In genomic region chr4:89368850-89369524, GRCm38 (mm10) we compare ENCODE assay signal across 16 mouse cellular contexts. TPM values are rescaled to one million over a fixed set of nuclear protein-coding genes. Genes with fewer than 3 reads are reported as not detected.
DNase-seq lines count a peak whose midpoint lies in the region; ATAC-seq and TF ChIP-seq lines count a peak whose summit lies in the region.
"Had no signal": no experiment of that assay in that cellular context is flagged by ENCODE, and none has a peak within 500 bp of the region (broad histone marks: within the 10 kb centered on the region; RNA-seq: fewer than 3 reads in every experiment).

No protein-coding gene starts in this region.

- peak; percentile 52 for ATAC-seq in inflammation-experienced regulatory T-cells, adult 6 months

- peaks cover 4% of the 10 kb centered on the region for H3K79me2 ChIP-seq in CH12.LX (replicated peaks; ENCODE audit: control insufficient read depth, extremely low read depth, insufficient read depth, poor library complexity, severe bottlenecking)

- peak; percentile 4 to 10 for DNase-seq in layer of hippocampus, adult 18-20 months (ENCODE audit: low spot score in 2 of 2)
- no peak for DNase-seq in layer of hippocampus, adult 9-10 months (ENCODE audit: low spot score)
- DNase-seq in CH12.LX (ENCODE audit: extremely low read depth), result peak; percentile 95
- DNase-seq in brain, adult 2 months (ENCODE audit: low read depth, low spot score), result peak; percentile 17
- no peak for DNase-seq in urinary bladder, postnatal 4 days (ENCODE audit: low spot score in 2 of 2)
- DNase-seq in spleen, postnatal 4 days (ENCODE audit: low spot score in 2 of 2), result no peak
- DNase-seq: cerebellum, adult 9-11 months; heart, adult 2 months; lung, adult 2 months; lung, postnatal 4 days; retina, postnatal 1 day had no signal

- H3K4me3 ChIP-seq in CH12.LX (replicated peaks in 1 of 3; ENCODE audit: low read depth in 2 of 3, low read length in 2 of 3, poor library complexity in 1 of 3), result peak overlapping the region; percentile 50 to 67 (median 53)
- H3K4me3 ChIP-seq: embryonic facial prominence, embryonic 13.5 days; forebrain, embryonic 10.5 days; heart, adult 2 months; stomach, embryonic 15.5 days had no signal

- TF ChIP-seq CTCF in CH12.LX (conservative IDR thresholded peaks at IDR 0.05 in 1 of 2, IDR thresholded peaks at IDR 0.05 in 1 of 2; ENCODE audit: low read depth in 2 of 2, low read length in 2 of 2), result no peak

- in situ Hi-C loops in CH12.LX (cut with MboI; ENCODE audit: low pct_ligation_motif_present, low pct_unique_long_range_greater_than_20kb, low sequenced_read_pairs), result no loop called here

- no peak for TF ChIP-seq RAD21 in CH12.LX (IDR thresholded peaks at IDR 0.05; ENCODE audit: low read depth, low read length)

- H3K9ac ChIP-seq in CH12.LX (ENCODE audit: insufficient read depth, low read depth), result peak overlapping the region; percentile 100
- H3K9ac ChIP-seq: embryonic facial prominence, embryonic 13.5 days; hindbrain, embryonic 14.5 days; stomach, embryonic 15.5 days had no signal

- H3K27me3 ChIP-seq in CH12.LX (replicated peaks), result no peaks in the 10 kb centered on the region
- H3K27me3 ChIP-seq: embryonic facial prominence, embryonic 13.5 days; stomach, embryonic 15.5 days had no signal

- H3K27ac ChIP-seq in CH12.LX (ENCODE audit: insufficient read depth, low read depth), result peak overlapping the region; percentile 99
- H3K27ac ChIP-seq: embryonic facial prominence, embryonic 13.5 days; forebrain, embryonic 10.5 days; heart, adult 2 months; hindbrain, embryonic 14.5 days; stomach, embryonic 15.5 days had no signal

- dilution Hi-C loops in CH12.LX (cut with MboI; ENCODE audit: extremely low pct_ligation_motif_present, extremely low pct_unique_long_range_greater_than_20kb, low sequenced_read_pairs), result no loop called here

- peak overlapping the region; percentile 64 for H3K4me2 ChIP-seq in CH12.LX (ENCODE audit: insufficient read depth, low read depth, poor library complexity, severe bottlenecking)
- H3K4me2 ChIP-seq: embryonic facial prominence, embryonic 13.5 days; hindbrain, embryonic 14.5 days; stomach, embryonic 15.5 days had no signal

- no peaks in the 10 kb centered on the region for H3K36me3 ChIP-seq in CH12.LX (replicated peaks in 1 of 2; ENCODE audit: control insufficient read depth in 1 of 2, insufficient read depth in 1 of 2, low read length in 1 of 2)
- H3K36me3 ChIP-seq: embryonic facial prominence, embryonic 13.5 days; forebrain, embryonic 10.5 days; stomach, embryonic 15.5 days had no signal

- H3K4me1 ChIP-seq in CH12.LX (ENCODE audit: control insufficient read depth in 1 of 2, insufficient read depth in 2 of 2), result peaks cover 13 to 47% of the 10 kb centered on the region in 2 experiments
- H3K4me1 ChIP-seq: forebrain, embryonic 10.5 days; stomach, embryonic 15.5 days had no signal

- TF ChIP-seq POLR2A in CH12.LX (IDR thresholded peaks at IDR 0.05; ENCODE audit: low read depth, low read length), result peak; percentile 82; the same call in 1 of the 2 replicates

- no peak for TF ChIP-seq EP300 in CH12.LX (IDR thresholded peaks at IDR 0.05; ENCODE audit: low read length)

- H3K9me3 ChIP-seq in CH12.LX (replicated peaks; ENCODE audit: low read length), result no peaks in the 10 kb centered on the region
- H3K9me3 ChIP-seq: embryonic facial prominence, embryonic 13.5 days; forebrain, embryonic 10.5 days; stomach, embryonic 15.5 days had no signal

TF ChIP-seq in CH12.LX, 34 proteins besides CTCF, POLR2A, EP300 and RAD21:
- TF ChIP-seq KAT2A (IDR thresholded peaks at IDR 0.05; ENCODE audit: insufficient replicate concordance, low read length), result no peak
- TF ChIP-seq MAFK (IDR thresholded peaks at IDR 0.05; ENCODE audit: insufficient replicate concordance, low read length), result no peak
- TF ChIP-seq TBP (conservative IDR thresholded peaks at IDR 0.05; ENCODE audit: low read depth, low read length), result peak; percentile 93
- no peak for TF ChIP-seq RCOR1 (conservative IDR thresholded peaks at IDR 0.05; ENCODE audit: low read depth, low read length)
- 0 out of 2 replicates have a peak, but pooled peaks have one; percentile 51 for TF ChIP-seq UBTF (IDR thresholded peaks at IDR 0.05; ENCODE audit: low read depth, low read length)
- TF ChIP-seq ZKSCAN1 (IDR thresholded peaks at IDR 0.05; ENCODE audit: borderline replicate concordance, low read depth, low read length), result no peak
- TF ChIP-seq USF2 (conservative IDR thresholded peaks at IDR 0.05; ENCODE audit: low read depth, low read length), result no peak
- no peak for TF ChIP-seq E2F4 (IDR thresholded peaks at IDR 0.05; ENCODE audit: insufficient replicate concordance, low read depth, low read length)
- TF ChIP-seq ELF1 (IDR thresholded peaks at IDR 0.05; ENCODE audit: low read depth, low read length), result no peak

RNA-seq across cellular contexts. Expression of gene Cdkn2b, which starts 58.1 kb away (rescaled TPM):
- 1 to 10 TPM; 1.2 TPM for total RNA-seq in layer of hippocampus, adult 18-20 months (2021)
- total RNA-seq in CH12.LX (2012; rRNA removed) (not detected in 2 replicates), CH12.LX (2014; rRNA removed) (not detected in 2 replicates)
- not detected in 2 replicates for polyA plus RNA-seq in CH12.LX (2012; ENCODE audit: insufficient read length, low read depth)
- 1 to 10 TPM in 2 of 3 experiments, under 1 TPM in 1; 0.56 to 6.6 (median 1.3) TPM for polyA plus RNA-seq in inflammation-experienced regulatory T-cells, adult 6 months (2017; shearing (Covaris generic))

Comparison
In these comparisons a context has a peak if more than half of its experiments do, and no peak if none do; other contexts are left out.
1. DNase-seq: peak in layer of hippocampus, adult 18-20 months (2 of 2), CH12.LX (single experiment) and brain, adult 2 months (single experiment); none in layer of hippocampus, adult 9-10 months (single experiment), urinary bladder, postnatal 4 days (0 of 2) and spleen, postnatal 4 days (0 of 2).